Mouse (Mus musculus) layer of hippocampus, postnatal 36 days (tissue): ENCODE results near the gene Aars2. TPM values are rescaled to one million over a fixed set of nuclear protein-coding genes. Genes with fewer than 3 reads are reported as not detected.

Experiments
- DNase-seq, 2 experiments: peaks; one replicate each; pipeline ENCODE4 v3.0.0; 2022
- total RNA-seq, 2 experiments: library from RNA; stranded (reverse); gene quantifications; 2 replicates each; pipeline ENCODE4 v1.2.3; 2021

Aars2 gene
- total RNA-seq, 2 experiments from 2014 or later = 22.7 to 25.4 TPM

- DNase-seq = no peak
Measured at GRCm38 (mm10) chr17:45543115-45543514, 36.5 kb downstream of the Aars2 start.

- no peak for DNase-seq
Measured at GRCm38 (mm10) chr17:45544001-45544872, 37.6 kb downstream of the Aars2 start.

GRCm38 (mm10) chr17:45544873-45545277 is 38.2 kb downstream of the Aars2 start:
- DNase-seq = no peak

- DNase-seq = no peak
Measured at GRCm38 (mm10) chr17:45545278-45545961, 38.8 kb downstream of the Aars2 start.

GRCm38 (mm10) chr17:45546941-45547340 is 40.3 kb downstream of the Aars2 start:
- DNase-seq = no peak

- no peak for DNase-seq
Measured at GRCm38 (mm10) chr17:45547461-45548190, 41.0 kb downstream of the Aars2 start.

- no peak for DNase-seq
Measured at GRCm38 (mm10) chr17:45548541-45549512, 42.2 kb downstream of the Aars2 start.

GRCm38 (mm10) chr17:45549617-45550181 is 43.1 kb downstream of the Aars2 start, which contains the start of gene Tmem151b:
TSS of gene Tmem151b (minus strand) at chr17:45549677.
- DNase-seq = no peak

- DNase-seq = no peak
Measured at GRCm38 (mm10) chr17:45550253-45550652, 43.6 kb downstream of the Aars2 start.

GRCm38 (mm10) chr17:45551249-45551796 is 44.7 kb downstream of the Aars2 start:
- no peak for DNase-seq

- DNase-seq = peak; percentile 78 to 80
Measured at GRCm38 (mm10) chr17:45551816-45552451, 45.3 kb downstream of the Aars2 start.

- no peak for DNase-seq
Measured at GRCm38 (mm10) chr17:45553065-45553464, 46.4 kb downstream of the Aars2 start.

- DNase-seq = no peak
Measured at GRCm38 (mm10) chr17:45554420-45554819, 47.8 kb downstream of the Aars2 start.

GRCm38 (mm10) chr17:45555452-45556106 is 48.9 kb downstream of the Aars2 start, which contains the start of gene Nfkbie:
TSS of gene Nfkbie (plus strand) at chr17:45555703.
- peak; percentile 85 to 86 for DNase-seq

GRCm38 (mm10) chr17:45556107-45556489 is 49.5 kb downstream of the Aars2 start:
- no peak for DNase-seq

- DNase-seq = no peak
Measured at GRCm38 (mm10) chr17:45556514-45557245, 50.0 kb downstream of the Aars2 start.

- DNase-seq = no peak
Measured at GRCm38 (mm10) chr17:45557246-45557824, 50.7 kb downstream of the Aars2 start.

- no peak for DNase-seq
Measured at GRCm38 (mm10) chr17:45557998-45558862, 51.6 kb downstream of the Aars2 start.
